Mouse (Mus musculus) G1E (cell line): Measurements from ENCODE around the gene Gm9780. TPM values are rescaled to one million over a fixed set of nuclear protein-coding genes. Genes with fewer than 3 reads are reported as not detected.

Experiments
- polyA plus RNA-seq: library from polyadenylated mRNA; stranded (reverse); fragments of >175 nt; gene quantifications from 2 replicates; pipeline ENCODE4 v1.2.3, GENCODE M21; 2012
- total RNA-seq, 2 experiments: library from RNA; stranded (forward) in 1 of 2; stranded (reverse) in 1 of 2; fragments of 200-1000 nt in 1 of 2; fragments of >200 nt in 1 of 2; fragmentation: Nextera tagmentation in 1 of 2; gene quantifications; 2 replicates each; pipeline ENCODE4 v1.2.3; 2014 to 2017

Gene Gm9780
- total and polyA plus RNA-seq, 3 experiments: not detected

Other genes starting within 250 kb of the Gm9780 start
- gene Anxa11, start 200.6 kb downstream of the Gm9780 start, total RNA-seq (2014; fragmentation: Nextera tagmentation): 22.8 and 24.7 TPM in 2 replicates
- gene Anxa11, start 200.6 kb downstream of the Gm9780 start, total RNA-seq (2017): 3.3 and 4.5 TPM in 2 replicates
- gene Anxa11, start 200.6 kb downstream of the Gm9780 start, polyA plus RNA-seq: 51.5 and 57.7 TPM in 2 replicates
- gene Plac9a, start 139.6 kb downstream of the Gm9780 start, total RNA-seq (2014; fragmentation: Nextera tagmentation): not detected in 2 replicates
- not detected in 2 replicates for gene Plac9a, start 139.6 kb downstream of the Gm9780 start, total RNA-seq (2017)
- not detected in 2 replicates for gene Plac9a, start 139.6 kb downstream of the Gm9780 start, polyA plus RNA-seq
- 2.9 and 6.5 TPM in 2 replicates for gene Tmem254a, start 115.0 kb downstream of the Gm9780 start, total RNA-seq (2014; fragmentation: Nextera tagmentation)
- 1.5 and 1.6 TPM in 2 replicates for gene Tmem254a, start 115.0 kb downstream of the Gm9780 start, total RNA-seq (2017)
- gene Tmem254a, start 115.0 kb downstream of the Gm9780 start, polyA plus RNA-seq: 0.44 TPM in 2 replicates
- not detected in 2 replicates for gene Cphx1, start 104.4 kb downstream of the Gm9780 start, total RNA-seq (2014; fragmentation: Nextera tagmentation)
- gene Cphx1, start 104.4 kb downstream of the Gm9780 start, total RNA-seq (2017): 0.44 TPM in 1 of 2 replicates, not detected in the other
- gene Cphx1, start 104.4 kb downstream of the Gm9780 start, polyA plus RNA-seq: not detected in 2 replicates
- gene Duxbl1, start 64.1 kb downstream of the Gm9780 start, total RNA-seq (2014; fragmentation: Nextera tagmentation): not detected in 2 replicates
- 0.16 TPM in 1 of 2 replicates, not detected in the other for gene Duxbl1, start 64.1 kb downstream of the Gm9780 start, total RNA-seq (2017)
- not detected in 2 replicates for gene Duxbl1, start 64.1 kb downstream of the Gm9780 start, polyA plus RNA-seq
- 3.3 TPM in 1 of 2 replicates, not detected in the other for gene Tmem254c, start 24.6 kb upstream of the Gm9780 start, total RNA-seq (2014; fragmentation: Nextera tagmentation)
- 6.0 and 8.6 TPM in 2 replicates for gene Tmem254c, start 24.6 kb upstream of the Gm9780 start, total RNA-seq (2017)
- 2.9 TPM in 2 replicates for gene Tmem254c, start 24.6 kb upstream of the Gm9780 start, polyA plus RNA-seq
- not detected in 2 replicates for gene Cphx2, start 38.8 kb upstream of the Gm9780 start, total RNA-seq (2014; fragmentation: Nextera tagmentation)
- gene Cphx2, start 38.8 kb upstream of the Gm9780 start, total RNA-seq (2017): not detected in 2 replicates
- not detected in 2 replicates for gene Cphx2, start 38.8 kb upstream of the Gm9780 start, polyA plus RNA-seq
- not detected in 2 replicates for gene Cphx3, start 39.6 kb upstream of the Gm9780 start, total RNA-seq (2014; fragmentation: Nextera tagmentation)
- gene Cphx3, start 39.6 kb upstream of the Gm9780 start, total RNA-seq (2017): not detected in 2 replicates
- not detected in 2 replicates for gene Cphx3, start 39.6 kb upstream of the Gm9780 start, polyA plus RNA-seq
- gene Duxbl2, start 75.6 kb upstream of the Gm9780 start, total RNA-seq (2014; fragmentation: Nextera tagmentation): not detected in 2 replicates
- gene Duxbl2, start 75.6 kb upstream of the Gm9780 start, total RNA-seq (2017): not detected in 2 replicates
- gene Duxbl2, start 75.6 kb upstream of the Gm9780 start, polyA plus RNA-seq: not detected in 2 replicates
- gene Plac9b, start 139.8 kb upstream of the Gm9780 start, total RNA-seq (2014; fragmentation: Nextera tagmentation): not detected in 2 replicates
- gene Plac9b, start 139.8 kb upstream of the Gm9780 start, total RNA-seq (2017): 0.11 TPM in 1 of 2 replicates, not detected in the other
- not detected in 2 replicates for gene Plac9b, start 139.8 kb upstream of the Gm9780 start, polyA plus RNA-seq
- 1.5 TPM in 1 of 2 replicates, not detected in the other for gene Tmem254b, start 164.3 kb upstream of the Gm9780 start, total RNA-seq (2014; fragmentation: Nextera tagmentation)
- gene Tmem254b, start 164.3 kb upstream of the Gm9780 start, total RNA-seq (2017): 0.66 and 2.6 TPM in 2 replicates
- 0.63 TPM in 1 of 2 replicates, not detected in the other for gene Tmem254b, start 164.3 kb upstream of the Gm9780 start, polyA plus RNA-seq
- gene Duxbl3, start 215.3 kb upstream of the Gm9780 start, total RNA-seq (2014; fragmentation: Nextera tagmentation): not detected in 2 replicates
- gene Duxbl3, start 215.3 kb upstream of the Gm9780 start, total RNA-seq (2017): 0.12 TPM in 1 of 2 replicates, not detected in the other
- gene Duxbl3, start 215.3 kb upstream of the Gm9780 start, polyA plus RNA-seq: not detected in 2 replicates